Mouse (Mus musculus) CD4-positive helper T cell, adult 2 months (primary cell): ENCODE data around the gene Jchain.

Experiments
- DNase-seq: peaks from one replicate; pipeline ENCODE4 v3.0.0-alpha.2; 2012; ENCODE audit warnings: low read depth, missing footprints, low spot score

The Jchain gene

GRCm38 (mm10) chr5:88530908-88531307 lies 3.2 kb upstream of the Jchain start:
- DNase-seq: no peak

DNA sequence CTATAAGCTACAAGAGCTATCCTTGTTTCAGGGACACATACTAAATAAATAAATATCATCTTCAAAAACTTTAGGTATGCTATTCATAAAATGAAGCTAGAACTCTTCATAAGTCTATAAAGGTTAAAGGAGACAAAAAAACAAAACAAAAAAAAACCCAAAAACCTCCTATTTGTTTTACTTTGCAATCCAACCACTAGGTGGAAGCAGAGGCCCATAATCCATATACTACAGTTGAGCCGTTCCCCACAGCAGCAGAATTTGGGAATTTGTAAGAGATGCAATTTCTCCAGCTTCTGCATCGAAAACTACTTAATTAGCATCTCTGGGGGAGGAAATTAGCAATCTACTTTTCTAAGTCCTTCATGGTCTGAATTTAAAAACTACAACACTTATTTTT lies 8.5 kb downstream of the Jchain start:
- peak; percentile 46 for DNase-seq

DNA sequence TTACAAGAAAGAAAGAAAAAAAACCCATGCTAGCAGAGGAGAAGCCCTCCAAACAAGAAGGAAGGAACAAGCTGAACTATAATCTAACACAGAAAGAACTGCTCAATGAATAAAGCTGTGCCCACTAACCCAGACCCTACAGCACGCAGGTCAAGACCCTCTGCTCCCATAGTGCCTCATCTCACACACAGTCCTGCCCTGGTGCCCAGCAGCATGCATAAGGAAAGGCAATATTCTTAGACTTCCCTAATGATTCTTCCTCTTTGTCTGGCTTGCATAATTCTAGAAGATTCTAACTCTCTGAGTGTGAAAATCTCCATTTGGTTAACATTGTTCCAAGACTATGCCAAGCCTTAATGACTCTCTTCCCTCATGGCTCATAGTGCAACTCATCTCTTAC lies 18.7 kb downstream of the Jchain start:
- no peak for DNase-seq

- DNase-seq: no peak
Observed at GRCm38 (mm10) chr5:88508555-88508954, 19.1 kb downstream of the Jchain start.

GRCm38 (mm10) chr5:88499781-88500180 lies 27.9 kb downstream of the Jchain start:
- DNase-seq: peak; percentile 17

- no peak for DNase-seq
Observed at GRCm38 (mm10) chr5:88491111-88491510, 36.6 kb downstream of the Jchain start.

- no peak for DNase-seq
Observed at GRCm38 (mm10) chr5:88489004-88489403, 38.7 kb downstream of the Jchain start.

- DNase-seq: no peak
Observed at GRCm38 (mm10) chr5:88487675-88488074, 40.0 kb downstream of the Jchain start, which contains the start of gene Enam. Gene Enam, plus strand, starts transcription at chr5:88487975.
